Mouse (Mus musculus) CH12.LX (cell line): ENCODE measurements around the gene Tmem131l. TPM values are rescaled to one million over a fixed set of nuclear protein-coding genes. Genes with fewer than 3 reads are reported as not detected.

Experiments used
- DNase-seq: peaks from one replicate; pipeline ENCODE4 v3.0.0-alpha.2; 2013; ENCODE audit errors: extremely low read depth
- H3K27ac ChIP-seq: 2 replicates; pipeline ENCODE4 v1.5.1; 2012; ENCODE audit warnings: low read depth, mild to moderate bottlenecking, control low read depth, moderate library complexity; ENCODE audit not compliant: insufficient read depth
- H3K27me3 ChIP-seq: replicated peaks from 2 replicates; pipeline ENCODE3; 2012; ENCODE audit warnings: inconsistent platforms
- H3K36me3 ChIP-seq, 2 experiments: replicated peaks in 1 of 2; 2 replicates each; pipeline versions ENCODE3 to v1.6.1; 2012; ENCODE audit warnings: inconsistent platforms in 1 of 2, low read length in 1 of 2, mild to moderate bottlenecking in 1 of 2, mixed read lengths in 1 of 2, moderate library complexity in 1 of 2; ENCODE audit not compliant: control insufficient read depth in 1 of 2, insufficient read depth in 1 of 2
- H3K4me1 ChIP-seq, 2 experiments: 2 replicates each; pipeline ENCODE4 v1.6.1; 2012; ENCODE audit warnings: inconsistent platforms in 1 of 2, moderate library complexity in 1 of 2; ENCODE audit not compliant: insufficient read depth in 2 of 2, control insufficient read depth in 1 of 2
- H3K4me2 ChIP-seq: 2 replicates; pipeline ENCODE4 v1.6.1; 2012; ENCODE audit warnings: low read depth, mild to moderate bottlenecking, control low read depth; ENCODE audit not compliant: poor library complexity, insufficient read depth, severe bottlenecking
- H3K4me3 ChIP-seq, 3 experiments: fragments of 150-350 bp in 1 of 3; sonication (generic) in 1 of 3; replicated peaks in 1 of 3; 2 replicates each; pipeline versions ENCODE3 to v1.5.1; 2011 to 2012; ENCODE audit warnings: low read depth in 2 of 3, low read length in 2 of 3, mild to moderate bottlenecking in 2 of 3, moderate library complexity in 2 of 3, control low read depth in 1 of 3, improper control_type of control experiment in 1 of 3, inconsistent platforms in 1 of 3, mixed read lengths in 1 of 3; ENCODE audit not compliant: poor library complexity in 1 of 3
- H3K79me2 ChIP-seq: replicated peaks from 2 replicates; pipeline ENCODE4 v1.6.1; 2012; ENCODE audit warnings: mild to moderate bottlenecking, moderate library complexity; ENCODE audit not compliant: control insufficient read depth, poor library complexity, insufficient read depth, severe bottlenecking; ENCODE audit errors: extremely low read depth
- H3K9ac ChIP-seq: 2 replicates; pipeline ENCODE4 v1.6.1; 2012; ENCODE audit warnings: low read depth, mild to moderate bottlenecking, control low read depth, moderate library complexity; ENCODE audit not compliant: insufficient read depth
- H3K9me3 ChIP-seq: replicated peaks from 2 replicates; pipeline ENCODE3; 2012; ENCODE audit warnings: low read length, inconsistent platforms, mixed read lengths
- CHD1 ChIP-seq: IDR thresholded peaks from 2 replicates; pipeline ENCODE4 v1.6.1; 2012; ENCODE audit warnings: low read depth, low read length, improper control_type of control experiment, inconsistent platforms
- CTCF ChIP-seq, 2 experiments: IDR thresholded peaks in 1 of 2; conservative IDR thresholded peaks in 1 of 2; 2 replicates each; pipeline ENCODE4 v1.5.1; 2011 to 2012; ENCODE audit warnings: low read depth in 2 of 2, low read length in 2 of 2, improper control_type of control experiment in 1 of 2, inconsistent platforms in 1 of 2, mild to moderate bottlenecking in 1 of 2, moderate library complexity in 1 of 2
- ELF1 ChIP-seq: IDR thresholded peaks from 2 replicates; pipeline ENCODE4 v1.6.1; 2014; ENCODE audit warnings: low read depth, mild to moderate bottlenecking, inconsistent platforms, low read length, improper control_type of control experiment
- ETS1 ChIP-seq: conservative IDR thresholded peaks from 2 replicates; pipeline ENCODE4 v1.6.1; 2012; ENCODE audit warnings: low read depth, mild to moderate bottlenecking, inconsistent platforms, low read length, improper control_type of control experiment, moderate library complexity
- IRF4 ChIP-seq: IDR thresholded peaks from 2 replicates; pipeline ENCODE4 v1.6.1; 2014; ENCODE audit warnings: low read depth, mild to moderate bottlenecking, inconsistent platforms, low read length, improper control_type of control experiment
- JUN ChIP-seq: IDR thresholded peaks from 2 replicates; pipeline ENCODE4 v1.6.1; 2011; ENCODE audit warnings: low read depth, mild to moderate bottlenecking, low read length, improper control_type of control experiment, moderate library complexity; ENCODE audit not compliant: insufficient read depth
- JUND ChIP-seq: conservative IDR thresholded peaks from 2 replicates; pipeline ENCODE4 v1.6.1; 2011; ENCODE audit warnings: low read depth, low read length, improper control_type of control experiment
- KAT2A ChIP-seq: IDR thresholded peaks from 2 replicates; pipeline ENCODE4 v1.6.1; 2012; ENCODE audit warnings: low read length, improper control_type of control experiment, inconsistent platforms; ENCODE audit not compliant: insufficient replicate concordance
- MAZ ChIP-seq: IDR thresholded peaks from 2 replicates; pipeline ENCODE4 v1.6.1; 2012; ENCODE audit warnings: low read depth, mild to moderate bottlenecking, inconsistent platforms, low read length, improper control_type of control experiment, moderate library complexity
- MEF2A ChIP-seq: IDR thresholded peaks from 2 replicates; pipeline ENCODE4 v1.6.1; 2014; ENCODE audit warnings: low read depth, mild to moderate bottlenecking, inconsistent platforms, low read length, improper control_type of control experiment, borderline replicate concordance
- MXI1 ChIP-seq: IDR thresholded peaks from 2 replicates; pipeline ENCODE4 v1.6.1; 2011; ENCODE audit warnings: mild to moderate bottlenecking, low read depth, low read length, improper control_type of control experiment
- NELFE ChIP-seq: IDR thresholded peaks from 2 replicates; pipeline ENCODE4 v1.6.1; 2011; ENCODE audit warnings: low read depth, low read length, improper control_type of control experiment
- NRF1 ChIP-seq: IDR thresholded peaks from 2 replicates; pipeline ENCODE4 v1.6.1; 2014; ENCODE audit warnings: low read depth, mild to moderate bottlenecking, inconsistent platforms, low read length, improper control_type of control experiment, moderate library complexity
- PAX5 ChIP-seq: IDR thresholded peaks from 2 replicates; pipeline ENCODE4 v1.6.1; 2012; ENCODE audit warnings: low read length, inconsistent platforms, mixed read lengths
- RAD21 ChIP-seq: IDR thresholded peaks from 2 replicates; pipeline ENCODE4 v1.6.1; 2011; ENCODE audit warnings: low read depth, mild to moderate bottlenecking, low read length, improper control_type of control experiment, moderate library complexity
- TBP ChIP-seq: conservative IDR thresholded peaks from 2 replicates; pipeline ENCODE4 v1.6.1; 2011; ENCODE audit warnings: low read depth, low read length, improper control_type of control experiment
- TCF12 ChIP-seq: IDR thresholded peaks from 2 replicates; pipeline ENCODE4 v1.6.1; 2014; ENCODE audit warnings: low read depth, mild to moderate bottlenecking, inconsistent platforms, low read length, improper control_type of control experiment
- UBTF ChIP-seq: IDR thresholded peaks from 2 replicates; pipeline ENCODE4 v1.6.1; 2012; ENCODE audit warnings: low read depth, mild to moderate bottlenecking, inconsistent platforms, low read length, improper control_type of control experiment, moderate library complexity
- USF2 ChIP-seq: conservative IDR thresholded peaks from 2 replicates; pipeline ENCODE4 v1.6.1; 2011; ENCODE audit warnings: low read depth, low read length, improper control_type of control experiment
- ZC3H11A ChIP-seq: IDR thresholded peaks from 2 replicates; pipeline ENCODE4 v1.6.1; 2012; ENCODE audit warnings: low read depth, mild to moderate bottlenecking, inconsistent platforms, low read length, improper control_type of control experiment
- ZKSCAN1 ChIP-seq: IDR thresholded peaks from 2 replicates; pipeline ENCODE4 v1.6.1; 2012; ENCODE audit warnings: low read depth, inconsistent platforms, low read length, improper control_type of control experiment, borderline replicate concordance
- ZNF384 ChIP-seq: IDR thresholded peaks from 2 replicates; pipeline ENCODE4 v1.6.1; 2012; ENCODE audit warnings: low read depth, low read length, improper control_type of control experiment, inconsistent platforms
- dilution Hi-C: fragments of 300-500 bp; cut with MboI; formaldehyde crosslinking; loops from 2 replicates; pipeline ENCODE4 v1.14.3; 2020; ENCODE audit warnings: low sequenced_read_pairs; ENCODE audit not compliant: extremely low pct_unique_long_range_greater_than_20kb, extremely low pct_ligation_motif_present
- in situ Hi-C: fragments of 300-500 bp; cut with MboI; formaldehyde crosslinking; loops from 3 replicates; pipeline ENCODE4 v1.14.3; 2019; ENCODE audit warnings: low sequenced_read_pairs, low pct_ligation_motif_present, low pct_unique_long_range_greater_than_20kb, mixed read lengths
- polyA plus RNA-seq: library from polyadenylated mRNA; unstranded; fragments of >175 nt; gene quantifications from 2 replicates; pipeline ENCODE4 v1.2.1, GENCODE M21; 2012; ENCODE audit warnings: low read depth; ENCODE audit not compliant: insufficient read length
- total RNA-seq, 2 experiments: library from RNA; depleted of rRNA; stranded (reverse); fragments of 300-350 nt in 1 of 2; fragments of >200 nt in 1 of 2; gene quantifications; 2 replicates each; pipeline ENCODE4 v1.2.3; 2012 to 2014

The Tmem131l gene
- total and polyA plus RNA-seq, 3 experiments, result 32.7 to 89.7 (median 37.1) TPM

DNA sequence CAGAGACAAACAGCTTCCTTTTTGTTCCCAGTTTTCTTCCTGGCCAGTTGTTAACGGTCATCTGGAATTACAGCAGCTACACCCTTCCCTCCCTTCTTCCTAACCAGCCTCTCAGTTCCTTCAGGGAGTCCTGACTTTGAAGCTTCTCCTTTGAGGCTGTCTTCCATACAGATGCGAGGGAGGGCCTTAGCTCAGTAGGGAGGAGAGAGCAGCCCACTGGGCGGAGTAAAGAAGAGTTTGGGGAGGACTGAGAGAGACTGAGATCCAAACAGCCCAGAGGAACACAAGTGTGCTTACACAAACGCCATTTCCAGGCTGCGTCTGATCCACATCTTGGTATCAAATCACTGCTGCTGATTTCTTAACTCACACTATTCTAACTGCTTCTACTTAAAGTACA is 101.1 kb downstream of the Tmem131l start:
- no peak for DNase-seq
- TF ChIP-seq CHD1 (no peak), USF2 (no peak), NRF1 (no peak), ZC3H11A (no peak), IRF4 (no peak), KAT2A (no peak), TCF12 (no peak), UBTF (no peak), JUND (no peak), ELF1 (no peak), CTCF (conservative IDR thresholded peaks at IDR 0.05 in 1 of 2, IDR thresholded peaks at IDR 0.05 in 1 of 2; ENCODE audit: low read depth in 2 of 2, low read length in 2 of 2) (no peak), ZNF384 (no peak), PAX5 (no peak), TBP (no peak), ZKSCAN1 (no peak), MAZ (no peak)
- H3K9ac ChIP-seq, result no peak overlapping the region
- no peaks in the 10 kb centered on the region for H3K9me3 ChIP-seq
- H3K4me3 ChIP-seq, result no peak overlapping the region
- no peaks in the 10 kb centered on the region for H3K27me3 ChIP-seq
- in situ Hi-C loops, result loop anchor here (25.0 kb wide), 1 partner anchor 173 kb away; no protein-coding TSS in a partner anchor
- no peaks in the 10 kb centered on the region for H3K79me2 ChIP-seq
- H3K27ac ChIP-seq, result no peak overlapping the region
- dilution Hi-C loops, result no loop called here
- H3K4me2 ChIP-seq, result no peak overlapping the region
- H3K4me1 ChIP-seq, result peaks cover 3 to 18% of the 10 kb centered on the region in 2 experiments; a peak in 3 of 4 replicates
- peaks cover 54 to 93% of the 10 kb centered on the region in 2 experiments for H3K36me3 ChIP-seq

DNA sequence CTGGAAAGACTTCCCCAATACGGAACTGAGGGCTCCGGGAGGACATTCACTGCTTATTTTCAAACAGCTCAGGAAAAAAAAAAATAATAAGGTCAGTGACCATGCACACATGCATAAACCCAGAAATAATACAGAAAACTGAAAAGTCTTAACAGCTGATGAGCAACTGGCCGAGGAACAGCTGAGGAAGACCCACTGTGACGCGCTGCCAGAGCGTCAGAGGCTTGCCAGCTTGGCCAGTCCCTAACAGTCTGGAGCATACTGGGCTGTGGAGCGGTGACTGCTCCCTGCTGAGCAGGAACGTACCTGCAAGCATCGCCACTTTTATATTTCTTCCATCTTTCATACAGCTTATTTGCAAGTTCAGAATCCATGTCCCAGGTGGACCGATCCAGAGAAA is 105.5 kb downstream of the Tmem131l start:
- Histone ChIP-seq H3K27ac (no peak overlapping the region), H3K79me2 (no peaks in the 10 kb centered on the region), H3K4me3 (no peak overlapping the region), H3K36me3 (peaks cover 70 to 97% of the 10 kb centered on the region in 2 experiments), H3K4me2 (no peak overlapping the region), H3K4me1 (peaks cover 3 to 10% of the 10 kb centered on the region in 2 experiments; a peak in 3 of 4 replicates), H3K27me3 (no peaks in the 10 kb centered on the region), H3K9ac (no peak overlapping the region), H3K9me3 (no peaks in the 10 kb centered on the region)
- dilution Hi-C loops, result no loop called here
- no peak for TF ChIP-seq KAT2A
- no peak for TF ChIP-seq MAZ
- no peak for TF ChIP-seq JUND
- TF ChIP-seq NELFE, result no peak
- TF ChIP-seq JUN, result no peak
- TF ChIP-seq MEF2A, result no peak
- no peak for TF ChIP-seq TCF12
- no peak for TF ChIP-seq ZNF384
- TF ChIP-seq ELF1, result no peak
- no peak for TF ChIP-seq ETS1
- TF ChIP-seq CTCF (conservative IDR thresholded peaks at IDR 0.05 in 1 of 2, IDR thresholded peaks at IDR 0.05 in 1 of 2; ENCODE audit: low read depth in 2 of 2, low read length in 2 of 2), result no peak
- no peak for TF ChIP-seq MXI1
- no peak for TF ChIP-seq RAD21
- no peak for TF ChIP-seq TBP
- no peak for DNase-seq
- in situ Hi-C loops, result loop anchor here (25.0 kb wide), 1 partner anchor 178 kb away; no protein-coding TSS in a partner anchor
